Mouse (Mus musculus): ENCODE results near the gene Ube4b. TPM values are rescaled to one million over a fixed set of nuclear protein-coding genes. Genes with fewer than 3 reads are reported as not detected.

Gene Ube4b
- 73.5 to 89.4 TPM (median 79.3 TPM) in 4 replicates for total RNA-seq (2023)

GRCm38 (mm10) chr4:149426325-149427199 is at the start of gene Ube4b:
Ube4b (minus strand) TSS chr4:149426749.

GRCm38 (mm10) chr4:149454879-149455278 is 28.3 kb upstream of the Ube4b start, which contains the start of gene Rbp7:
Rbp7 (minus strand) TSS chr4:149454978.

GRCm38 (mm10) chr4:149307596-149308490 is 118.7 kb downstream of the Ube4b start, which contains the start of gene Kif1b:
Kif1b (minus strand) TSS chr4:149307693.

Other genes with a start within 250 kb of the Ube4b start
- gene Kif1b, start 119.1 kb downstream of the Ube4b start, total RNA-seq (2023) = 13.2 to 16.1 TPM (median 14.5 TPM) in 4 replicates
- not detected in 4 replicates for gene Rbp7, start 28.2 kb upstream of the Ube4b start, total RNA-seq (2023)
- not detected in 4 replicates for gene Tmem274, start 50.6 kb upstream of the Ube4b start, total RNA-seq (2023)
- gene Nmnat1, start 58.5 kb upstream of the Ube4b start, total RNA-seq (2023) = 5.8 to 6.8 TPM (median 6.2 TPM) in 4 replicates
- 32.9 to 33.9 TPM (median 33.1 TPM) in 4 replicates for gene Lzic, start 58.5 kb upstream of the Ube4b start, total RNA-seq (2023)
- gene Ctnnbip1, start 91.5 kb upstream of the Ube4b start, total RNA-seq (2023) = 1.3 to 2.2 TPM (median 1.7 TPM) in 4 replicates
- gene Clstn1, start 159.7 kb upstream of the Ube4b start, total RNA-seq (2023) = 3.2 to 4.4 TPM (median 4.0 TPM) in 4 replicates